Mouse (Mus musculus) embryonic facial prominence, embryonic 13.5 days (tissue): ENCODE results near the gene Opa3. TPM values are rescaled to one million over a fixed set of nuclear protein-coding genes. Genes with fewer than 3 reads are reported as not detected.

ENCODE experiments used
- ATAC-seq: fragments of 200-750 bp; cut with Nextera tagmentation; 2 replicates; pipeline ENCODE4 v1.8.0; 2017; ENCODE audit warnings: low read depth; ENCODE audit not compliant: insufficient number of reproducible peaks, insufficient read depth, low FRiP score, low TSS enrichment
- H3K27ac ChIP-seq: fragments of 300-500 bp; sonication (generic); 2 replicates; pipeline ENCODE4 v1.5.1; 2015; ENCODE audit warnings: moderate library complexity, mild to moderate bottlenecking, inconsistent platforms
- H3K27me3 ChIP-seq: fragments of 300-500 bp; sonication (generic); 2 replicates; pipeline ENCODE4 v1.6.1; 2015; ENCODE audit warnings: mild to moderate bottlenecking, inconsistent platforms
- H3K36me3 ChIP-seq: fragments of 300-500 bp; sonication (generic); 2 replicates; pipeline ENCODE4 v1.6.1; 2015; ENCODE audit warnings: mild to moderate bottlenecking, inconsistent platforms
- H3K4me1 ChIP-seq: fragments of 300-500 bp; sonication (generic); 2 replicates; pipeline ENCODE4 v1.6.1; 2015; ENCODE audit warnings: inconsistent platforms
- H3K4me2 ChIP-seq: fragments of 300-500 bp; sonication (generic); 2 replicates; pipeline ENCODE4 v1.6.1; 2015; ENCODE audit warnings: moderate library complexity, mild to moderate bottlenecking, inconsistent platforms
- H3K4me3 ChIP-seq: fragments of 300-500 bp; sonication (generic); 2 replicates; pipeline ENCODE4 v1.5.1; 2015; ENCODE audit warnings: mild to moderate bottlenecking, inconsistent platforms
- H3K9ac ChIP-seq: fragments of 300-500 bp; sonication (generic); 2 replicates; pipeline ENCODE4 v1.6.1; 2015; ENCODE audit warnings: mild to moderate bottlenecking, inconsistent platforms
- H3K9me3 ChIP-seq: fragments of 300-500 bp; sonication (generic); 2 replicates; pipeline ENCODE4 v1.6.1; 2016; ENCODE audit warnings: inconsistent platforms
- WGBS: fragments of 180-500 bp; shearing (Covaris S2); methylation state at CpG from one replicate; pipeline ENCODE4 v1.1.7; 2015; ENCODE audit warnings: mixed read lengths; 5-methylcytosine and 5-hydroxymethylcytosine counted together
- polyA plus RNA-seq: library from polyadenylated mRNA; unstranded; fragments of >200 nt; fragmentation: Nextera tagmentation; extraction: Ambion mirVana; gene quantifications from 2 replicates; pipeline ENCODE4 v1.2.1, GENCODE M21; 2015

Gene Opa3
- polyA plus RNA-seq, 1 experiment from 2014 or later: 38.2 TPM

DNA sequence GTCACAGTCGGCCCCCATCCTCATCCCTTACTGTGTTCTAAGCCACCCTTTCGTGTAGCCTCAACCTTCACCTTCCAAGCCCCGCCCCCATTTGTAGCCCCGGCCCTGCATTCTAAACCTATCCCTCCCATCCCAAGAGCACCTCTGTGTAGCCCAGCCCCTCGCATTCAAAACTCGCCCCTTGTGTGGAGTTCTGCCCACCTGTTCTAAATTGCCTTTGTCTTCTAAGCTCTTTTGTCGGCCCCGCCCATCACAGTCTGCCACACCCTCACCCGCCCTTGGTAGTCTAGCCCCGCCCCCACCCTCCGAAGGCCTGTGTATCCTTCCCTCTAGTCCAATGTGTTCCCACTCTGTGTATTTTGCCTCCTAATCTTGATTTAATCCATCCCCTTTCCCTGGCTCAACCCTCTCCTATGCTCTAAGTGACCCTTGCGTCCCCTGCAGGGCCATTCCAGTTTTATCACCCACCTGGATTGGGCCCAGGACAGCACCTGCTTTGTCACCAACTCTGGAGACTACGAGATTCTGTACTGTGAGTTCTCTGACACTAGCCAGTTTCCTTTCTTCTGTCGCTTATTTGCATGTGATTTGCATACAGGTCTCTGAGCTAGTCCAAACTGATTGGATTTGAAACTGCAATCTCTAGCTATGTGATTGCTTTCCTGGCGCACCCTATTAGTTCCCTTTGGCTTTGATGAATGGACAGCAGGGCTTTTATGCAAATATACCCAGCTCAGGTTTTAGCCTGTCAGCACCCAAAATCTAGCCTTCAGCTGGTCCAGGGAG, 25.9 kb upstream of the Opa3 start:
- Histone ChIP-seq H3K36me3 (peaks cover 62% of the 10 kb centered on the region), H3K4me1 (no peaks in the 10 kb centered on the region), H3K27ac (no peak overlapping the region), H3K9ac (no peak overlapping the region), H3K27me3 (no peaks in the 10 kb centered on the region), H3K4me3 (no peak overlapping the region), H3K4me2 (no peak overlapping the region), H3K9me3 (no peaks in the 10 kb centered on the region)
- 0 out of 2 replicates have a peak, but pooled peaks have one; percentile 23 for ATAC-seq
- 61% methylated on average over 15 of the region's 15 CpGs for WGBS

DNA sequence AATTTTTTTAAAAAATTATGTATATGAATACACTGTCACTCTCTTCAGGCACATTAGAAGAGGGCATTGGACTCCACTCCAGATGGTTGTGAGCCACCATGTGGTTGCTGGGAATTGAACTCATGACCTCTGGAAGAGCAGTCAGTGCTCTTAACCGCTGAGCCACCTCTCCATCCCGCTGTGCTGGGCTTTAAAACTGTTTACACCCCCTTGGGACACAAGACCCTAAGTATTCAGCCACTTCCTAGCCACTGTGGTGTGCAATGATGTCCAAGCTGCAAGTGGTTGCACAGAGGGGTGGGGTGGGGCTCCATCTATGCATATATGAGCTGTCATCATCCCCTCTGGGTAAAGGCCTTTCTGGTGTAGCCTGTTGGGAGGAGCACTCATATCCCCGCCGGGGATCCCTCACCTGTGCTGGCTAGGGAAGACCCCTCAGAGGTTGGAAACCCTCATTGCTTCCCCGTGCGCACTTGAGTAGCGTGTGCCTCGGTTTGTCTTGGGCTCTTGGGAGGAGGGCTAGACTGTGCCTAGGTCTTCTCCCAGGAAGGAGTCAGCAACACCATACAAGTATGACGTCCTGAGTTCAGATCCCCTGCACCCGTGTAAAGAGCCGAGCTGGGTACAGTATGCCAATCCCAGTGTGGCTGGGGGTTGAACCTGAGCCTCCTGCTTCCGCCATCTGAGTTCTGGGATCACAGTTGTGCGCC, 19.8 kb upstream of the Opa3 start:
- Histone ChIP-seq H3K9ac (no peak overlapping the region), H3K27me3 (peaks cover 18% of the 10 kb centered on the region), H3K9me3 (peaks cover 4% of the 10 kb centered on the region), H3K4me3 (no peak overlapping the region), H3K4me1 (peaks cover 13% of the 10 kb centered on the region; the same call in 1 of the 2 replicates), H3K27ac (no peak overlapping the region), H3K36me3 (peaks cover 27% of the 10 kb centered on the region), H3K4me2 (no peak overlapping the region)
- ATAC-seq: no peak
- 78% methylated on average over 13 of the region's 13 CpGs for WGBS

DNA sequence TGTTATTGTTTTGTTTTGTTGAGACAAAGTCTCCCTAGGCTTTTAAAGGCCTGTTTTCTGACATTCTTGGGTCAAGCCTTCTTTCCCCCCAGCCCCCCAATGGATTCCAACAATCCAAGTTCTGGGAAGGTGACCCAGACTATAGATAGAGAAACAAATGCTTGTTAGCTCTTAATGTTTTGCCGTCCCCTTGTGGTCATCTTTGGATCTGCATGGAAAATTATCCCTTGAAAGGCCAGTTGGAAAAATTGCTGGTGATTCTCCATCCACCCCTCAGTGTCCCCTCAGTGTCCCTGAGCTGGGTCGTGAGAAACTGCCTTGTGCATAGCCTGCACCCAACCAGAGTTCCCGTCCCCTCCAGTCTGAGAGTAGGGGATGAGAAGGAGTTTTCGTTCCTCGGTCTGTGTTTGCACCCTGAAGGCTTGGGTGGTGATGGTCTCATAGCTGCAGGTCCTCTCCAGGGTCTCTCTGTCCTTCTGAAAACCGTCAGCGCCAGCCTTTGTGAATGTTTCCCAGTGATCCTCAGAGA, 19.1 kb upstream of the Opa3 start:
- no peak overlapping the region for H3K4me3 ChIP-seq

GRCm38 (mm10) chr7:19209494-19209893, 18.6 kb upstream of the Opa3 start:
- WGBS: 79% methylated on average over 4 of the region's 4 CpGs
- H3K4me2 ChIP-seq: no peak overlapping the region
- ATAC-seq: no peak

More for the DNA sequence above, 19.1 kb upstream of the Opa3 start:
- WGBS: 50% methylated on average over 7 of the region's 7 CpGs
- peaks cover 4% of the 10 kb centered on the region for H3K9me3 ChIP-seq
- no peak overlapping the region for H3K27ac ChIP-seq
- H3K4me2 ChIP-seq: no peak overlapping the region
- H3K9ac ChIP-seq: no peak overlapping the region
- H3K4me1 ChIP-seq: peaks cover 14% of the 10 kb centered on the region; the same call in 1 of the 2 replicates
- ATAC-seq: no peak
- H3K27me3 ChIP-seq: peaks cover 22% of the 10 kb centered on the region
- peaks cover 22% of the 10 kb centered on the region for H3K36me3 ChIP-seq

GRCm38 (mm10) chr7:19210010-19210409, 18.1 kb upstream of the Opa3 start:
- no peak overlapping the region for H3K4me3 ChIP-seq
- no peak overlapping the region for H3K9ac ChIP-seq
- no peak overlapping the region for H3K4me2 ChIP-seq
- peaks cover 21% of the 10 kb centered on the region; the same call in 1 of the 2 replicates for H3K4me1 ChIP-seq
- 91% methylated on average over 5 of the region's 5 CpGs for WGBS
- no peak for ATAC-seq
- no peak overlapping the region for H3K27ac ChIP-seq
- H3K36me3 ChIP-seq: peaks cover 12% of the 10 kb centered on the region
- peaks cover 4% of the 10 kb centered on the region for H3K9me3 ChIP-seq
- H3K27me3 ChIP-seq: peaks cover 26% of the 10 kb centered on the region

More at GRCm38 (mm10) chr7:19209494-19209893, 18.6 kb upstream of the Opa3 start:
- Histone ChIP-seq H3K36me3 (peaks cover 17% of the 10 kb centered on the region), H3K27ac (no peak overlapping the region), H3K4me1 (peaks cover 17% of the 10 kb centered on the region; the same call in 1 of the 2 replicates), H3K9ac (no peak overlapping the region), H3K4me3 (no peak overlapping the region), H3K27me3 (peaks cover 26% of the 10 kb centered on the region), H3K9me3 (peaks cover 4% of the 10 kb centered on the region)

DNA sequence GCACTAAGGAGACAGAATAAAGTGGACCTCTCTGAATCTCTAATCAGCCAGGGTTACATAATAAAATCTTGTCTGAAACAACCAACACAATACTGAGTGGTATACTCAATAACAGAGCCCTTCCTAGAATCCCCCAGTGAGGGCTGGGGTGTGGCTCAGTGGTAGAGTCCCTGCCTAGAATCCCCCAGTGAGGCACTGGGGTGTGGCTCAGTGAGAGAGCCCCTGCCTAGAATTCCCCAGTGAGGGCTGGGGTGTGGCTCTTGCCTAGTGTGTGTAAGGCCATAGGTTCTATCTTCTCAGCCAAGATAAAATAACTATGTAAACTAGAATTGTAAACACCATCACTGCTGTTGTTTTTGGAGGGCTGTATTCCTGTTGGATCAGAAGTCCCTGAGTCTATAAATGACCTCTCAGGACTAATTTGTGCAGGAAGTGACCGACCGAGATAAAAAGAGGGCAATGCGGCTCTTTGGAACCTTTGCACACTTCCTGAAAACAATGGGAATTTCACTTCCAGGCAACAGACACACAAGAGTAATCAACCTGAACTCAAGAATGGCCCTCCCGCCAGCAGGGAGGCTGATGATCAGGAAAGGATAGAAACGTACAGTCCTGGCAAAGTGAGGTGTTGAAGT, 17.0 kb upstream of the Opa3 start:
- H3K27me3 ChIP-seq: peaks cover 26% of the 10 kb centered on the region
- H3K36me3 ChIP-seq: peaks cover under 1% of the 10 kb centered on the region
- no peak for ATAC-seq
- H3K4me2 ChIP-seq: no peak overlapping the region
- H3K4me1 ChIP-seq: peaks cover 26% of the 10 kb centered on the region; the same call in 1 of the 2 replicates
- WGBS: 68% methylated on average over 5 of the region's 5 CpGs
- H3K9me3 ChIP-seq: peaks cover 4% of the 10 kb centered on the region
- H3K9ac ChIP-seq: no peak overlapping the region
- no peak overlapping the region for H3K4me3 ChIP-seq
- no peak overlapping the region for H3K27ac ChIP-seq

DNA sequence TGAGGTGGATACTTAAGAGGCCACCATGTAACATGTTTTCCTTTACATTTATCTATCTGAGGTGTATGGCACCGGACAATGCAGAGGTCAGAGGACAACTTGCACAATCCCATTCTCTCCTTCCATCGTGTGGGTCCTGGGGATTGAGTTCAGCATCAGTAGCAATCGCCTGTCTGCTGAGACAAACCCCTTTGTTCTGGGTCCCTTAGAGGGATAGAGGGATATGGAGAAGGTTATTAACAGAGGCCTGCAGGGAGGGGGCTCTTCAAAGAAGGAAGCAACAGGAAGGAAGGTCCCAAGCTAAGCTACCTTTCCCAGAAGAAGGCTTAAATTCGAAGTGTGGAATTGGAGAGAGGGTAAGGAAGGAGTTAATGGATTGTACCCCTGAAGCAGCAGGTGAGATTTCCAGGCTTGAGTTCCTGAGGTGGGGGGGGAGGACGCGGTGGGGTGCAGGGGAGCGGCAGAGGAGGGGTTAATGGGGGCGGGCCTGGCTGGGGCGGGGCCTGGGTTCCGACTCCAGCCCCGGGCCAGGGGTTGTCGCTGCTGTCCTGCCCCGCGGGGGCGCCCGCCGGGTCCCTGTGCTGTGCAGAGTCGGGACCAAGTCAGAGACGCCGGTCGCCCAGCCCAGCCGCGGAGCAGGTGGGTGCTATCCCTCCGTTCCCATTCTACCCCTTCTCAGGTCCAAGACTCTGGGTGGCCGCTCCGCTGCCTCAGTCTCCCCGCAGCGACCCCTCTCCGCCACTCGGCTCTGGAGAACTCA, 16.0 kb upstream of the Opa3 start, which contains the start of gene Gpr4:
Gene Gpr4, plus strand, starts transcription at position 543 of the 760 bp plus-strand sequence.
- 2% methylated on average over 29 of the region's 30 CpGs for WGBS
- H3K36me3 ChIP-seq: no peaks in the 10 kb centered on the region
- ATAC-seq: no peak
- H3K4me3 ChIP-seq: peak within 1 kb of the TSS; percentile 52
- peak within 1 kb of the TSS; percentile 76 for H3K4me2 ChIP-seq
- peaks cover 26% of the 10 kb centered on the region for H3K27me3 ChIP-seq
- peaks cover 26% of the 10 kb centered on the region; the same call in 1 of the 2 replicates for H3K4me1 ChIP-seq
- peaks cover 4% of the 10 kb centered on the region for H3K9me3 ChIP-seq
- no peak within 1 kb of the TSS for H3K27ac ChIP-seq
- H3K9ac ChIP-seq: peak within 1 kb of the TSS; percentile 66

GRCm38 (mm10) chr7:19213385-19213784, 14.7 kb upstream of the Opa3 start:
- WGBS: 62% methylated on average over 2 of the region's 2 CpGs
- Histone ChIP-seq H3K4me2 (peak overlapping the region; percentile 76; the same call in 1 of the 2 replicates), H3K4me1 (peaks cover 33% of the 10 kb centered on the region)

GRCm38 (mm10) chr7:19214369-19214768, 13.8 kb upstream of the Opa3 start:
- ATAC-seq: no peak
- H3K27me3 ChIP-seq: peaks cover 26% of the 10 kb centered on the region
- H3K4me2 ChIP-seq: no peak overlapping the region
- no peak overlapping the region for H3K27ac ChIP-seq
- H3K36me3 ChIP-seq: no peaks in the 10 kb centered on the region
- H3K4me1 ChIP-seq: peaks cover 33% of the 10 kb centered on the region
- H3K9me3 ChIP-seq: peaks cover 4% of the 10 kb centered on the region
- 63% methylated on average over 7 of the region's 7 CpGs for WGBS
- no peak overlapping the region for H3K4me3 ChIP-seq
- no peak overlapping the region for H3K9ac ChIP-seq

More at GRCm38 (mm10) chr7:19213385-19213784, 14.7 kb upstream of the Opa3 start:
- Histone ChIP-seq H3K4me3 (0 out of 2 replicates have a peak overlapping the region, but pooled peaks have one; percentile 52), H3K9me3 (peaks cover 4% of the 10 kb centered on the region), H3K36me3 (no peaks in the 10 kb centered on the region), H3K9ac (no peak overlapping the region), H3K27me3 (peaks cover 26% of the 10 kb centered on the region), H3K27ac (no peak overlapping the region)
- ATAC-seq: no peak

- Histone ChIP-seq H3K4me3 (no peak overlapping the region), H3K4me2 (no peak overlapping the region)
- 60% methylated on average over 9 of the region's 9 CpGs for WGBS
Measured at GRCm38 (mm10) chr7:19214940-19215339, 13.2 kb upstream of the Opa3 start.

More at GRCm38 (mm10) chr7:19214940-19215339, 13.2 kb upstream of the Opa3 start:
- peaks cover 2% of the 10 kb centered on the region for H3K9me3 ChIP-seq
- H3K9ac ChIP-seq: no peak overlapping the region
- peaks cover 33% of the 10 kb centered on the region for H3K4me1 ChIP-seq
- ATAC-seq: no peak
- peaks cover 26% of the 10 kb centered on the region for H3K27me3 ChIP-seq
- H3K36me3 ChIP-seq: no peaks in the 10 kb centered on the region
- H3K27ac ChIP-seq: no peak overlapping the region
